Mouse (Mus musculus): ENCODE data around the gene Klf11. TPM values are rescaled to one million over a fixed set of nuclear protein-coding genes. Genes with fewer than 3 reads are reported as not detected.
A peak's percentile ranks its signal among the peaks of the same experiment; 100 is the strongest.

Klf11 gene
- polyA plus RNA-seq, 1 experiment from 2014 or later: 13.3 TPM

GRCm38 (mm10) chr12:24661100-24661499 is 10.0 kb downstream of the Klf11 start:
- Histone ChIP-seq H3K36me3 (ENCODE audit: control insufficient read depth, insufficient read depth, low read length) (peaks cover 11% of the 10 kb centered on the region), H3K9ac (replicated peaks; ENCODE audit: low read depth, low read length) (no peak overlapping the region), H3K4me3 (ENCODE audit: low read depth, low read length) (no peak overlapping the region), H3K9me3 (ENCODE audit: control insufficient read depth, low read length) (no peaks in the 10 kb centered on the region), H3K4me2 (ENCODE audit: low read depth, low read length) (no peak overlapping the region), H3K27ac (ENCODE audit: low read depth, low read length) (no peak overlapping the region), H3K4me1 (ENCODE audit: control insufficient read depth, insufficient read depth, low read length) (peaks cover 12% of the 10 kb centered on the region), H3K27me3 (ENCODE audit: control insufficient read depth, insufficient read depth, low read length) (no peaks in the 10 kb centered on the region)
- ATAC-seq (ENCODE audit: low read depth): no peak
- 90% methylated on average over 4 of the region's 4 CpGs for whole genome bisulfite sequencing

- ATAC-seq (ENCODE audit: low read depth): no peak
- Histone ChIP-seq H3K4me3 (ENCODE audit: low read depth, low read length) (no peak overlapping the region), H3K9me3 (ENCODE audit: control insufficient read depth, low read length) (no peaks in the 10 kb centered on the region), H3K4me2 (ENCODE audit: low read depth, low read length) (no peak overlapping the region), H3K27ac (ENCODE audit: low read depth, low read length) (no peak overlapping the region), H3K4me1 (ENCODE audit: control insufficient read depth, insufficient read depth, low read length) (peaks cover 4% of the 10 kb centered on the region; the same call in 1 of the 2 replicates), H3K9ac (replicated peaks; ENCODE audit: low read depth, low read length) (no peak overlapping the region), H3K27me3 (ENCODE audit: control insufficient read depth, insufficient read depth, low read length) (no peaks in the 10 kb centered on the region), H3K36me3 (ENCODE audit: control insufficient read depth, insufficient read depth, low read length) (peaks cover 7% of the 10 kb centered on the region)
- 92% methylated on average over 5 of the region's 5 CpGs for whole genome bisulfite sequencing
Measured at GRCm38 (mm10) chr12:24662131-24662530, 11.1 kb downstream of the Klf11 start.

- peak; percentile 12; the same call in 1 of the 2 replicates for ATAC-seq (ENCODE audit: low read depth)
- 20% methylated on average over 9 of the region's 9 CpGs for WGBS
- peaks cover 12% of the 10 kb centered on the region for H3K4me1 ChIP-seq (ENCODE audit: control insufficient read depth, insufficient read depth, low read length)
- H3K4me3 ChIP-seq (ENCODE audit: low read depth, low read length): peak overlapping the region; percentile 51
- H3K36me3 ChIP-seq (ENCODE audit: control insufficient read depth, insufficient read depth, low read length): no peaks in the 10 kb centered on the region
- H3K9me3 ChIP-seq (ENCODE audit: control insufficient read depth, low read length): no peaks in the 10 kb centered on the region
- H3K27me3 ChIP-seq (ENCODE audit: control insufficient read depth, insufficient read depth, low read length): peaks cover 11% of the 10 kb centered on the region
- peak overlapping the region; percentile 96 for H3K4me2 ChIP-seq (ENCODE audit: low read depth, low read length)
- no peak overlapping the region for H3K27ac ChIP-seq (ENCODE audit: low read depth, low read length)
- H3K9ac ChIP-seq (replicated peaks; ENCODE audit: low read depth, low read length): peak overlapping the region; percentile 68
Measured at GRCm38 (mm10) chr12:24680096-24680491, 29.0 kb downstream of the Klf11 start.

- WGBS: 2% methylated on average over 54 of the region's 61 CpGs
- peaks cover 11% of the 10 kb centered on the region for H3K27me3 ChIP-seq (ENCODE audit: control insufficient read depth, insufficient read depth, low read length)
- no peak overlapping the region for H3K27ac ChIP-seq (ENCODE audit: low read depth, low read length)
Measured at GRCm38 (mm10) chr12:24680492-24681285, 29.6 kb downstream of the Klf11 start.

GRCm38 (mm10) chr12:24681286-24682023 is 30.4 kb downstream of the Klf11 start, which contains the start of gene Cys1:
TSS of gene Cys1 (minus strand) at chr12:24681813.
- peak within 1 kb of the TSS; percentile 96 for H3K4me2 ChIP-seq (ENCODE audit: low read depth, low read length)
- no peaks in the 10 kb centered on the region for H3K9me3 ChIP-seq (ENCODE audit: control insufficient read depth, low read length)
- H3K27me3 ChIP-seq (ENCODE audit: control insufficient read depth, insufficient read depth, low read length): peaks cover 11% of the 10 kb centered on the region
- H3K4me1 ChIP-seq (ENCODE audit: control insufficient read depth, insufficient read depth, low read length): peaks cover 12% of the 10 kb centered on the region
- H3K4me3 ChIP-seq (ENCODE audit: low read depth, low read length): peak within 1 kb of the TSS; percentile 51
- H3K9ac ChIP-seq (replicated peaks; ENCODE audit: low read depth, low read length): peak within 1 kb of the TSS; percentile 68
- H3K36me3 ChIP-seq (ENCODE audit: control insufficient read depth, insufficient read depth, low read length): no peaks in the 10 kb centered on the region
- no peak within 1 kb of the TSS for H3K27ac ChIP-seq (ENCODE audit: low read depth, low read length)
- peak; percentile 52 for ATAC-seq (ENCODE audit: low read depth)
- WGBS: 4% methylated on average over 20 of the region's 20 CpGs

More at GRCm38 (mm10) chr12:24680492-24681285, 29.6 kb downstream of the Klf11 start:
- peak overlapping the region; percentile 51 for H3K4me3 ChIP-seq (ENCODE audit: low read depth, low read length)
- no peaks in the 10 kb centered on the region for H3K36me3 ChIP-seq (ENCODE audit: control insufficient read depth, insufficient read depth, low read length)
- ATAC-seq (ENCODE audit: low read depth): peak; percentile 81
- H3K9ac ChIP-seq (replicated peaks; ENCODE audit: low read depth, low read length): peak overlapping the region; percentile 68
- no peaks in the 10 kb centered on the region for H3K9me3 ChIP-seq (ENCODE audit: control insufficient read depth, low read length)
- H3K4me2 ChIP-seq (ENCODE audit: low read depth, low read length): peak overlapping the region; percentile 96
- peaks cover 12% of the 10 kb centered on the region for H3K4me1 ChIP-seq (ENCODE audit: control insufficient read depth, insufficient read depth, low read length)

- 61% methylated on average over 8 of the region's 8 CpGs for WGBS
- Histone ChIP-seq H3K27ac (ENCODE audit: low read depth, low read length) (no peak overlapping the region), H3K4me1 (ENCODE audit: control insufficient read depth, insufficient read depth, low read length) (peaks cover 12% of the 10 kb centered on the region), H3K9me3 (ENCODE audit: control insufficient read depth, low read length) (no peaks in the 10 kb centered on the region), H3K4me2 (ENCODE audit: low read depth, low read length) (no peak overlapping the region), H3K4me3 (ENCODE audit: low read depth, low read length) (no peak overlapping the region), H3K9ac (replicated peaks; ENCODE audit: low read depth, low read length) (no peak overlapping the region), H3K36me3 (ENCODE audit: control insufficient read depth, insufficient read depth, low read length) (no peaks in the 10 kb centered on the region), H3K27me3 (ENCODE audit: control insufficient read depth, insufficient read depth, low read length) (peaks cover 11% of the 10 kb centered on the region)
- no peak for ATAC-seq (ENCODE audit: low read depth)
Measured at GRCm38 (mm10) chr12:24682563-24682962, 31.5 kb downstream of the Klf11 start.

GRCm38 (mm10) chr12:24683461-24683860 is 32.4 kb downstream of the Klf11 start:
- Histone ChIP-seq H3K4me1 (ENCODE audit: control insufficient read depth, insufficient read depth, low read length) (peaks cover 12% of the 10 kb centered on the region), H3K4me2 (ENCODE audit: low read depth, low read length) (no peak overlapping the region), H3K9ac (replicated peaks; ENCODE audit: low read depth, low read length) (no peak overlapping the region), H3K36me3 (ENCODE audit: control insufficient read depth, insufficient read depth, low read length) (no peaks in the 10 kb centered on the region), H3K27me3 (ENCODE audit: control insufficient read depth, insufficient read depth, low read length) (peaks cover 11% of the 10 kb centered on the region), H3K27ac (ENCODE audit: low read depth, low read length) (no peak overlapping the region), H3K9me3 (ENCODE audit: control insufficient read depth, low read length) (no peaks in the 10 kb centered on the region), H3K4me3 (ENCODE audit: low read depth, low read length) (no peak overlapping the region)
- WGBS: 70% methylated on average over 7 of the region's 7 CpGs
- ATAC-seq (ENCODE audit: low read depth): no peak

GRCm38 (mm10) chr12:24686038-24686695 is 35.1 kb downstream of the Klf11 start:
- Histone ChIP-seq H3K36me3 (ENCODE audit: control insufficient read depth, insufficient read depth, low read length) (no peaks in the 10 kb centered on the region), H3K4me2 (ENCODE audit: low read depth, low read length) (no peak overlapping the region), H3K27ac (ENCODE audit: low read depth, low read length) (no peak overlapping the region), H3K4me1 (ENCODE audit: control insufficient read depth, insufficient read depth, low read length) (peaks cover 5% of the 10 kb centered on the region; the same call in 1 of the 2 replicates), H3K9ac (replicated peaks; ENCODE audit: low read depth, low read length) (no peak overlapping the region), H3K9me3 (ENCODE audit: control insufficient read depth, low read length) (no peaks in the 10 kb centered on the region), H3K27me3 (ENCODE audit: control insufficient read depth, insufficient read depth, low read length) (peaks cover 11% of the 10 kb centered on the region), H3K4me3 (ENCODE audit: low read depth, low read length) (no peak overlapping the region)
- WGBS: 70% methylated on average over 6 of the region's 6 CpGs
- ATAC-seq (ENCODE audit: low read depth): no peak

All from neural tube, embryonic 14.5 days (tissue).